Mouse (Mus musculus) 416B (cell line): ENCODE data around the gene Ppp1r14c.
"Not testable (repeated sequence)": the region's sequence is repeated elsewhere in the genome, so short reads cannot be mapped to it uniquely, and the experiment has no call there.

ENCODE experiments used
- DNase-seq: peaks from one replicate; pipeline ENCODE4 v3.0.0; 2011; ENCODE audit warnings: low read depth

Ppp1r14c gene

DNA sequence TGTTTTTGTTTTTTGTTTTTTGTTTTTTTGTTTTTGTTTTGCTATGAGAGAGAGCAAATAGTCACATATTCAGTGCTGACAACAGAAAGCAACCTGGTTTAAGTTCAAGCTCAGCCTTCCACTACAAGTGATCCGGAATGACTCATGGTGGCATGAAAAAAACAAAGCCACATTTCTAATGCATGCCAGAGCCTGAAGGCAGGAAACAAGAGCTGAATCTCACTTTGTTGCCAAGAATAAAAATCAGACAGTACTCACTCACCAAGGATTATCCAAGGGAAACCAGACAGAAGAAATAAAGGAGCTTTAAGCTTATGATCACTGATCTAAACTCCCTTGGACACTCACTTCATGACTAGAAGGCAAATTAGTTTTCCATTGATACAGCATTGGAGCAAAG, 110.8 kb downstream of the Ppp1r14c start:
- no peak for DNase-seq

DNA sequence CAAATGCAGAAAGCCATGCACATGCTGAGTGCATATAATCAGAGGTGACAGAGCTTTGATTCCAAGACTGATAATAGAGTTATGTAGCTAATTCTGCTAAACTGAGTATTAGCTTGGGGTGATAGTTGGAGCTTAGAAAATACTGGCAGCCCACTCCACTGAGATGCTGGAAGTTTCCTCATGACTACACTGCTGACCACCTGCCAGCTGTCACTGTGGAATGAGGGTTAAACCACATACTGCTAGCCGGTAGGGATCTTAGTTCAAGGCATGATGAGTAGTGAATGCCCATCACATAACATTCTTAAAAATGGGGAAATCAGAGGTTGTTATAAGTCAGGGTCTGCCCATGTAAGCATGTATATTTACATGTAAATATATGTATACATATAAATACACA, 113.9 kb downstream of the Ppp1r14c start:
- DNase-seq = no peak

DNA sequence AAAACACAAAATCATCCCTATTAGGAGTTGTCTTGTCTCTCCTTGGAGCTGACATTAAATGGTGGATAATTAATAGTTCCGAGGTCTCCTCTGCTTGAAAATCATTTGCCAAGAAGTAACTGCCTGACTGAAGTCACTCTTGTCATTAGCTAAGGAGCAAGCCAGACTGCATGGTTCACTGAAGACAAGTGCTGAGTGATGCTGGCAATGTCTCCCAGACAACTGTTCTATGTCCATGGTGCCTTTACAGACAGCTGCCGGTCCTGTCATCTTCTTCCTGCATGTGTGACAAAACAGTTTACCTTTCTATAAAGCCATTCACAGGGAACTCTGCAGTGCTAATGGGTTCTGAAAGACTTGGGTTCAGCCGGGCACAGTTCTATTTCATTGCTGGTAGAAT, 124.2 kb downstream of the Ppp1r14c start:
- DNase-seq = no peak

DNA sequence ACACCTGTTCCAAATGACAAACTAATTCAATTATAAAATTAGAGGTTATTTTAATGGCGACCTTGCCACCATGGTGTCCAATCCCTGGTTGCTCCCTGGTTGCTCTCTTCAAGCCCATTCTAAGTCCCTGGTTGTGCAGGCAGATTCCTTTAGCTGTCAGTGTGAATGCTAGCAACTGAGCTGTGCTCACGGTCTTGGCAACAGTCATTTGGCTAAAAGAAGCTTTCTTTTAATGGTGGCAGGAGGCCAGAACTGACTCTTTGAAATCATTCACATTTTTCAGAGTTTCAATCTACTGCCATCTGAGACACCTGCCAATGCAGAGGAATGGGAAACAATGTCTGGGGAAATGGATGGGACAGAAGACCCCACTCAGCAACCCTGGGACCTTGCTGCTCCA, 130.9 kb downstream of the Ppp1r14c start:
- no peak for DNase-seq

DNA sequence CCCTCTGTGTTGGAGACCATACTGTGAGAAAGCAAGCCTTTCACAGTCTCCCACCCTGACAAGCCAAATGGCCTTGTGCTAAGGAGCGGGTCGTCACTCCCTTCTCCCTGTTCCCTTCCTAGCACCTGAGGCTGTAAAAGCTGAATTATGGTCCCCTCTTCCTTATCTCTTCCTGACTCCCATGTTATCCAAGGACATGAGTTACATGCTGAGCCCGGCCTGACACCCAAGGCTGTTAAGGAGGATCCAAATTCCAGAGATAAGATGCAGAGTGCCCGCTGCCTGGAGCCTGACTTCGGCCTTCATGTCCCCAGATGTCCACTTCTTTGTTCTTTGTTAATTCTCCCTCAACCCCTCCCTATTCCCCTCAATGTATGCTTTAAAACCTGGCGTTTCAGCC, 135.0 kb downstream of the Ppp1r14c start:
- not testable (repeated sequence) for DNase-seq

DNA sequence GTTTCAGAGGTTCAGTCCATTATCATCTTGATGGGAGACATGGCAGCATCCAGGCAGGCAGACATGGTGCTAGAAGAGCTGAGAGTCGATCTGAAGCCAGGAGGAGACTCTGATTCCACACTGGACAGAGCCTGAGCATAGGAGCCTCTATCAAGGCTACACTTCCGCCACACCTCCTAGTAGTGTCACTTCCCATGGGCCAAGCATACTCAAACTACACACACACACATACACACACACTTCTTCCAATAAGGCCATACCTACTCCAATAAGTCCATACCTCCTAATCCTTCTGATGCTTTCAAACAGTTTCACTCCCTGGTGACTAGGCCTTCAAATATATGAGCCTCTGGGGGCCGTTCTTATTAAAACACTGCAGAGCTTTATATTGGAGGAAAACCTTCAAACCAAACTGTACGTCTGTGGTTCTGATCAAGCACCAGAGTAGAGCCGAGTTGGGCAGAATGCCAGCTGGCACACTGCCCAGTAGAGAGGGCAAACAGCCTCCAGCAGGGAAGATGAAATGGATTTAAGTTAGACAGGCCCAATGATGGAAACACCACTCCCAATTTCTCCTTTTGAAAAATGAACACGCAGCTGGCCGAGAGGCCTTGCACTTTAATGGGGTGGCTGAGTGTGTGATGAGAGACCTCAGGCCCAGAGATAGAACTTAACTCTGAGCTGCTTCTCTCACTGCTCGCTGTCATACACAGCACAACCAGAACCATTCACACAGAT, 141.8 kb downstream of the Ppp1r14c start:
- peak; percentile 44 for DNase-seq

DNA sequence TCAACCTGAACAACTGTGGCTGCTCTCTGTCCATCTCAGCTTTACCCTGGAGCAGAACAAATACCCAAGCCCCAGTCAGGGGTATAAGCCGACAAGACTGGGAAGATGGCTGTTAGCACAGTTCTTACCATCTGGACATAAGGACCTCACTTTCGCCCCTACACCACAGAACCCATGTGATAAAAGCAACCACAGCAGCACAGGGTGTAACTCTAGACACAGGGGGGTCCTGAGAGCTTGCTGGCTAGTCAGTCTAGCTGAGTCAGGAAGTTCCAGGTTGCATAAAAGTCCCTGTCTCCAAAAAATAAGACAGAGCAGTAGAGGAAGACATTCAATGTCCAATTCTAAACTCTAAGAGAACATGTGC, 142.3 kb downstream of the Ppp1r14c start:
- no peak for DNase-seq

DNA sequence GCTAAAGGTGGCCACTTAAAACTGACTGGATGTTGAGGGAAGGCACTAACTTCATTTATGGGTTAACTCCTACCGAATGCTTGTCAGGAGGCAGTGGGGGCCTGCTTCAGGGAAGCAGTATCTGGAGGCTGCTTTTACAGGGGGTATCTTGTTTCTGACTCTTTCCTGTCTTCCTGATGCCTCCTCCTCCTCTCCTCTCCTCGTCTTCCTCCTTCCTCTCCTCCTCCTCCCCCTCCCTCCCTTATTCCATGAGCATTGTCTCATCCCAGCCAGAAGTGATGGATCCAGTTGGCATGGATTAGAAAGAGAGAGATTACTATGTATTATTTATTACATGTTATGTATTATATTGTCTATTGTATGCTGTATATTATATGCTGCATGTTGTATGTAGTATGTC, 142.9 kb downstream of the Ppp1r14c start:
- DNase-seq = no peak

DNA sequence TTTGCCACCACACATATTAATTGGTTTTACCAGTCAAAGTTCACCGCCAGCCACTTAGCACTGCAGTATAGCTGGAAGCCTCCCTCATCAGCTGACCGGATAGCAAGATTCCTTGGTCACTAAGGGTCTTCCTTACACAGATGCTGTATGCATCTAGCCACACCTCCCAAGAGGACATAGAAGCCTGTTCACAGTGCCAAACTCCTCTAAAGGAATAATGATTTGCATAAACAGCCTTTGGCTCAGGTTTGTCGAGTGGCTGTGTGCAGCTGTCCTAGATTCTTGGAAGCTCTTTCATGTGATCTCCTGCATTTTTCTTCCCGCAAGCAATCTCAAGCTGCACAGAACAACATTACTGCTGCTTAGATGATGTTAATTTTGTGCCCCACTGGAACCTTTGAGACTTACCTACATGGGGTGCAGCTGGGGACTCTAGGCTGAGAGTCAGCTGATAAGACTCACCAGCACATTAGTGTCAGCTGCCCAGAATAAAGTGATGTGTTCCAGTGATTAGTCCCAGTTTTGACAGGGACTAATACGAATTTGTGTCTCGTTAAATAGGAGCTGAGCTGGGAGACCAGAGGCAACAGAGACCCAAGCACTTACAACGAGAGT, 143.9 kb downstream of the Ppp1r14c start:
- no peak for DNase-seq

DNA sequence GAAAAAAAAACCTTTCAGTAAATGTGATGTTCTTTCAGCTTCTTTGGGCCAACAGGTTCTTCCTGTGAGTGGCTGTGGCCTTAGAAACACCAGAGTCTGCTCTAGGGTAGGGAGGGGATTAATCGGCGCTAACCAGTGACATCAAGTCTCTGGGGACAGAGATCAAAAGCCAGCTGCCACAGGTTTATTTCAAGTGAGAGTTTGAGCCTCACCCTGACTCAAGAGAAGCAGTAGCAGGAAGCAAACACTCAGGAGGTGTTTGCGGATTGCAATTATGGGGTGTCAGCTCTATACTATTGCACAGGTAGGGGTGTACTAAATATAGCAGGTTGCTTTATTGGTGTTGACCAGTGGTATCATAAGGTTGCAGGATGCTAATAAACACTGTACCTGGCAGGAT, 144.6 kb downstream of the Ppp1r14c start:
- no peak for DNase-seq

DNA sequence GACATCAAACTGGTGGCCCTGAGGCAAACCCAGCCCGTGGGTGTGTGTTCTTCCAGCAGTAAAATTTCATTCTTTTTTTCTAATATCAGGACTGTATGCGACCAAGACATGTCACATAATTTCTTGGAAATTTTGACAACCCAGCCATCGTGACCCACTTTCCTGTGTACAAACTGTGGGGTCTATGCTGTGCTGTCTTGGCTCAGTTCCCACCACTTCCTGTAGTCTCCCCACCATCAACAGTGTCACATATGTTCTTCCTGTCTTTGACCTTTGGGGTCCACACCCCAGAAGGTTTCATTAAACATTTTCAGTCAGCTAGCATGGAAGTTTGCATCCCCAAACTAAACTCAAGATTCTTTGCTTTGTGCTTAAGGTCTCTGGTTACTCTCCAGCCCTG, 145.5 kb downstream of the Ppp1r14c start:
- no peak for DNase-seq

DNA sequence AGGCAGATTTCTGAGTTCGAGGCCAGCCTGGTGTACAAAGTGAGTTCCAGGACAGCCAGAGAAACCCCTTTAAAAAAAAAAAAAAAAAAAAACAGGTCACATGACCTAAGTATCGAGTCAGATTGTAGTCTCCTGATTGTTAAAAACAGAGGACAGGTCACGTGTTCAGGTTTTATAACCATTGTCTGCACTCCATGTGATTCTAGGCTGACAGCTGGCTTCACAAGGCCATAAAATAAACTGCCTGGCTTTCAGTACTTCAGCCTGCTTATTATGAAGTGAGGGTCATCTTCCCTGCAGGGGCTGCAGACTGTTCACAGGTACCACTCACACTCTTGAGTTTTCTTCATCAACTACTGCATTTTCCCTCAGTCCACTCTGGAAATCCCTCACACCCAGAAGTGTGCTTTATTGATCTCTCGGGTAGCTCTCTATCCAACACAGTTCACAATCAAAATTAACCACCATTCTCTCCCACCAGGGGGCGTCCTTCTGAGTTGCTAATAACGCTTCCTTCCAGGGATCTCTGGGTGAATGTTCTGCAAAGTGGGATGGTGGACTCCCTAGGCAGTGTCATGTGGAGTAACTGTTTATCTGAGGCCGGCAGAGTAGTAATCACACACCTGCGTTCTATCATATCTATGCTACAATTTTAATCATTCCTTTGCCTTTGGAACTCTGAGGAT, 146.9 kb downstream of the Ppp1r14c start:
- no peak for DNase-seq

DNA sequence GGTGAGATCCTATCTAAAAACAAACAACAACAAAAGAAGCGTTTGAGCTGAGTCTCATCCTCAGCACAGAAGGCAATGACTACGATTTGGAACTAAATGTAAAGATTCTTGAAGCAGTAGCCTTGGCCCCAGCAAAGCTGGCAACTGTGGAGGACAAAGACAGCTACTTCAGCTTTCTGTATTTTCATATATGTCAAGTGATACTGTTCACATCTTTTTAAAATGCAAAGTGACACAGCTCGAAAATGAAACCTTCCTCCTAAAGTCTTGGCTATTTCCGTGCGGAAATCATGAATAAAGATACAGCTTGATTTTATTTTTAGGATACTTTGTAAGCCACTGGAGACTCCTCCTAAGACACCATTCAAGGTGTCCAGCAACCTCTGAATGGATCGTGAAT, 148.1 kb downstream of the Ppp1r14c start:
- no peak for DNase-seq
